Mouse (Mus musculus) thymus, adult 18-20 months (tissue): ENCODE results near the gene Pip4k2c.
A peak's percentile ranks its signal among the peaks of the same experiment; 100 is the strongest.
"Not testable (repeated sequence)": the region's sequence is repeated elsewhere in the genome, so short reads cannot be mapped to it uniquely, and the experiment has no call there.

Experiments used
- DNase-seq, 2 experiments: peaks; one replicate each; pipeline ENCODE4 v3.0.0; 2022; ENCODE audit warnings: mixed read lengths in 2 of 2

The Pip4k2c gene

DNA sequence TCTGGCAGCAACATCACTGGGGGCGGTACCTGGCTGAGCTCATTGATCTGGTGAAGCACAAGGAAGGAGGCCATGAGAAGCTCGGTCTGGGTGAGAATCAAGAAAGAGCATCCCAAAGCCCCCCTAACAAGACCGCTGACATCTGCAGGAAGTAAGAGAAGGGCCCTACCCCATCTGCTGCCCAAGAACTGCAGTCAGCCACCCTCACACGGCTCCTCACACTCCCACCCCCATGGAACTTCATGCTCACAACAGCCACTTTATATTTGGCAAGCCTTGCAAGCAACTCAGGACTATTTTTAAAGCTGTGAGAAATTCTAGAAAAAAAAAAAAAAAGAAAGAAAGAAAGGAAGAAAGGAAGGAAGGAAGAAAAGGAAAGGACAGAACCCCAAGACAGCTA, 2.5 kb downstream of the Pip4k2c start:
- no peak for DNase-seq

GRCm38 (mm10) chr10:127205373-127205772, 6.0 kb downstream of the Pip4k2c start:
- DNase-seq = no peak

DNA sequence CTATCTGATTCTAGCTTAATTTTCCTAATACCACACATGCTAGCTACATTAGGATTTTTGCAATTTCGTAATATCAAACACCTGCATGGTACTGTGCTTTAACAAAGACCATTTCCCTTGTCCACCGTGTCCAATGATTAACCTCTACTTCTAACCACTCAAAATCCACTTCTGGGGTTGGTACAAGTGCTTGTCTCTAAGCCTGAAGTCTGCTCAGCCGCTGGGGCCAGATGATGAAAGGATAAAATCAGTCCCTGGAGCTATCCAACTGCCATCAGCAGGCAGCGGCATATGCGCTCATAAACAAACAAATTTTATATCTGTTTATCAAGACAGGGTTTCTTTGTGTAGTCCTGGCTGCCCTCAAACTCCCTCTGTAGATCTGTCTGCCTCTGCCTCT, 6.8 kb downstream of the Pip4k2c start:
- no peak for DNase-seq

GRCm38 (mm10) chr10:127203106-127203505, 8.3 kb downstream of the Pip4k2c start:
- no peak for DNase-seq

GRCm38 (mm10) chr10:127200279-127200678, 11.1 kb downstream of the Pip4k2c start:
- no peak for DNase-seq

- DNase-seq = no peak
These were observed 11.9 kb downstream of the Pip4k2c start for GRCm38 (mm10) chr10:127199474-127199873.

GRCm38 (mm10) chr10:127199068-127199467, 12.3 kb downstream of the Pip4k2c start:
- DNase-seq = no peak

GRCm38 (mm10) chr10:127198492-127198891, 12.9 kb downstream of the Pip4k2c start:
- DNase-seq = no peak

DNA sequence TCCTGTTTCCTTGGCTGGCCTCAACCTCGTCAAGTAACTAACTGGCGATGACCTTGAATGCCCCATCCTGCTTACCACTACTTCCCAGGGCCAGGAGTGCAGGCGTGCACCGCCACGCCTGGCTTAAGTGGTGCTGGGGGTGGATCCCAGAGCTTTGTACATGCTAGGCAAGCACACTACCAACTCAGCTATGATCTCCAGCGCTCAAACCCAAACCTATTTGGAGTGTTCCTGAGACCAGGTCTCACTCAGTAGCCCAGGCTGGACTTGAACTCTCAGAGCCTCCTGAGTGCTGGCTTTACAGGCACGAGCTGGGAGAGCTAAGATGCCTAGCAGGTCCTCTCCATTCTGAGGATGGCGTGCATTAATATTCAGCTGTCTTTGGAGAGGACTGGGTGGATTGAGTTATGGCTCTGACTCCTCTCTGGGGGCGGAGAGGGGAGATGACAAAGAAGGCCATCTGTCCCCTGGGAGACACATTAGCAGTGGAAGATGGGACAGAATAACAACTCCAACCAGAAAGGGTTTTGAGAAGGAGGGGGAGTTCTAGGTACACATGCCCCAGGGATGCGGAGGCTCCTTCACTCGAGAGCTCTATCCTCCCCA, 13.8 kb downstream of the Pip4k2c start:
- DNase-seq = no peak

DNA sequence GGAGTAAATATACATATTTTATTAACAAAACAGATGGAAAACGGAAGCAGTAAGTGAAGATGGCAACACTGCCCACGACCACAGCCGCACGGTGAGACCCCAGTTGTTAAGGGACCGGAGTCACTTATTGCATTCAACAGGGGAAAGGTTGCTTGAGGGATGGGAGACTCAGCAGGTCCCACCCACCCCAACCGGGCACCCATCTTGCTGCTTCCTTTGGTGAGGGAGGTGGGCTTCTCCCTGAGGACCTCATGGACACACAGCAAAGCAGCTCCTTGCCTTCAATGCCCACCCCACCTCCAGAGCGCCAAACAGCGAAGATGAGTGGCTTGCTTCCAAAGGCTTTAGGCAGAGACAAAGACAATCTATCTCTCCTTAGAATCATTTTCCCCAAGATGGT, 14.3 kb downstream of the Pip4k2c start:
- no peak for DNase-seq

- no peak for DNase-seq
These were observed 15.0 kb downstream of the Pip4k2c start for GRCm38 (mm10) chr10:127196392-127196791.

GRCm38 (mm10) chr10:127195328-127196129, 15.9 kb downstream of the Pip4k2c start, which contains the start of gene Dtx3:
Gene Dtx3 (minus strand): TSS chr10:127195728.
- peak in 1 of 2 experiments; percentile 41 for DNase-seq

- DNase-seq = no peak
These were observed 16.7 kb downstream of the Pip4k2c start for GRCm38 (mm10) chr10:127194428-127195327.

DNA sequence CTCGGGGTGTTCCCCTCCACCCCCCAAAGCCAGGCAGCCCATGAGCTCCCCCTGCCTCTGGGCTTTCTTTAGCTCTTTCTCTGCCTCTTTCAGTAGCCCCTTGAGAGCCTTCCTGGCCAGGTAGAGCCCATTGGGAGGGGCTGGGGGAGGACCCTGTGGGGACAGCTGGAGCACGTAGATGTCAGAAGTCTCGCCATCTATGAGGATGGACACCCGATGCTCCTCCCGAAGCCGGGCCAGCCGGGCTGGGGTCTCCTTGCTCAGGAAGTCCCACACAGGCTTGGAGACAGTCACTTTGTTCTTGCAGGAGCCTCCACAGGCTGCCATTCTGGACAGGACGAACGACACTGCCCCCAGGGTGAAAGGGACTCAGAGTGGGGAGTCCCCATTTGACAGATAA, 18.4 kb downstream of the Pip4k2c start:
- no peak for DNase-seq

GRCm38 (mm10) chr10:127192057-127192328, 19.4 kb downstream of the Pip4k2c start:
- not testable (repeated sequence) for DNase-seq

DNA sequence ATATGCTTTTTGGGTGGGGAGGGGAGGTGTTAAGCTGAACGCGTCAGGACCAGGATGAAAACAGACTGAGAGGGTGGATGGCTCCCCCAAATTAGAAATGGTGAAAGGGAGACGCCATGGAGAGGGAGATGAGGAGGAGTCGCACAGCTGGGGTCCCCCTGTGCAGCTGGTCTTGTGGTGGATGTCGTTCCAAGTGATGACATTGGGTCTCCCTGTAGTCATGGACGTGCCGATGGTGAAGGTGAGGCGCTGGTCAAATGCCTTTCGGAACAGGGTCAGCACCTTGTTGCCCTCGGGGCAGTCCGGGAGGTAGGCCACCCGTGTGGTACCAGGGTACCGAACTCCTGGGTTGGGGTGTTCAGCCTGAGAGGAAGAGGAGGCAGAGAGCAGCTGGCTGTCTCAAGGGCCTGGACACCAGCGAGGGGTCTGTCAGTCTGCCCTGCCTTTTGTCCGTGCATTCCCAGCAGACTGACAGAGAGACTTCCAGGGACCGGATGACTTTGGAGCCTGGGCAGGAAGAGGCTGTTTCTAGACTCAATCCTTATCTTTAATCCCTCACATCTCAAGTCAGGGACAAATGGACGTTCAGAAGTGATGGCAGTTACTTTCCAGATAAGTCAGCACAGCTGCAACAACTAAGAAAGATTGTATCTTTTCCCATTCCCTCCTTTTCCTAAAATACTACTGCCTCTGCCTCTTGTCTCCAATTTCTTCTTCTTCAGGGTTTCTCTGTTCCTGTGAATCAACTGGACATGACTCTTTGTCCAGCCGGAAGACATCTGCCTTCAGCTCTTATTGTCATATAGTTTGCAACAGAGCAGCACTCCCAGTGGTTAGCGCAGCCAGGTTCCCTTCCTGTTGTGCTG, 20.0 kb downstream of the Pip4k2c start:
- DNase-seq = no peak

DNA sequence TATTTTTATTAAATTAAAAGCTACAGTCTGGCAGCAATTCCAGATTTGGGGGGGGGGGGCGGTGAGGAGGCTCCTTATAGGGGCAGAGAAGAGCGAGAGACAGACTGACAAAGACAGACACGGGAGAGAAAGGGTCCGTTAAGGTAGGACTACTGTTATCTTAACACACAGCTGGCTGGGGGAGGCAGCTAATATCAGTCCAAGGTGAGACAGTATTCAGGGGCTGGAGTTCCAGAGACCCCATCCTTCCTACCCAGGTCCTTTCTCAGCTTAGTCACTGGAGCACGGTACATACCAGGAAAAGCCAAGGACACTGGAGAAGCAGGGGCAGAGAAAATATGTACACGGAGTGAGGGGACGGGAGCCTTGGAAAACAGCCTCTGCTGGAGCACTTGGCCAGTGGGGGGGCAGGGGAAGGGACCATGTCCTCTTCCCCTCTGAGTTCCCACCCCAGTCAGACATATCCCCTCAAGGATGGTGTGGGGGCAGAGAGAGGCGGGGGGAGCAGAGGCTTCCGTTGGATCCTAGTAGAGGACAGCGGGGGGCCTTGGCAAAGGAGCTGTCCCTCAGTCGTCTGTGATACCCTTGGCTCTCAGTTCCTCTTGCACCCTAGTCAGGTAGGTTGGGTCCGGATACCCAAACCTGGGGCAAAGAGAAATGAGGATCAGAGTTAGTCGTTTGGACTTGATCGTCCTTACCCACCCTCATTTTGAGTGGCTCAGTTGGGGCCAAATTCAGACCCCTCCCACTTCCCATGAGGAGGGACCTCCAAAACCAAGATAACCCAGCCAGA, 20.8 kb downstream of the Pip4k2c start:
- no peak for DNase-seq

- no peak for DNase-seq
These were observed 21.6 kb downstream of the Pip4k2c start, which contains the start of gene Arhgef25 for GRCm38 (mm10) chr10:127189651-127190381. Gene Arhgef25 (minus strand): TSS chr10:127190083.

DNA sequence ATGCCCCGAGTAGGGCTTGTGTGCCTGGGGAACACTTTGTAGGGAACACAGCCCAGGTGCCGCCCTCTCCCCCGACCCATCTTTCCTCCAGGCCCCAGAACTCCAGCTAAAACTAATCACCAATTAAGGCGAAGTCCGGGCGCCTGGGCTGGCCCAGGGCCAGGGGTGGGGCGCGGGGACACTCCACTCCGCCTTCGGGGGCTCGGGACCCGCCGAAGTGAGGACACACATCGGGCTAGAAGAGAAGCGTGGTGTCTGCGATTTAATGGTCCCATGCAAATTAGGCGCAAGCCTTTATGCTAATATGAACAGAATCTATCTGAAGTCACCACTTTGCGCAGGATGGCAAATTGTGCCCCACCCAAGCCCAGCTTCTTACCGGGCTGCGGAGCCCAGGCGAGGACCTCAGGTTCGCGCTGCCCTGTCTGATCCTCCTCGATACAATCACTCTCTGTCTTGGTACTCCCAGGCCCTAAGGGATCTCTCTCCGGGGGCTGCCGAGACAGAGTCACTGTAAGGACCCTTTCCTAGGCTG, 22.2 kb downstream of the Pip4k2c start:
- no peak for DNase-seq

- DNase-seq = no peak
These were observed 22.8 kb downstream of the Pip4k2c start for GRCm38 (mm10) chr10:127188465-127189115.
